Mouse (Mus musculus) cortical plate, adult 2 months (tissue): ENCODE results near the gene Gria3.

Experiments used
- CTCF ChIP-seq: fragments of 200-500 bp; IDR thresholded peaks from 2 replicates; pipeline ENCODE4 v1.5.1; 2011; ENCODE audit warnings: mild to moderate bottlenecking, control low read depth, low read length; ENCODE audit not compliant: insufficient read depth; ENCODE audit errors: extremely low read depth
- POLR2A ChIP-seq: fragments of 200-500 bp; IDR thresholded peaks from 2 replicates; pipeline ENCODE4 v1.6.1; 2011; ENCODE audit warnings: mild to moderate bottlenecking, low read length, control low read depth; ENCODE audit not compliant: insufficient read depth; ENCODE audit errors: extremely low read depth

- TF ChIP-seq CTCF (no peak), POLR2A (no peak)
Measured at GRCm38 (mm10) chrX:41389079-41389478, 11.6 kb upstream of the Gria3 start.
